Mouse (Mus musculus) intestine, postnatal 0 days (tissue): Measurements from ENCODE around the gene B4galnt1. TPM values are rescaled to one million over a fixed set of nuclear protein-coding genes. Genes with fewer than 3 reads are reported as not detected.
A peak's percentile ranks its signal among the peaks of the same experiment; 100 is the strongest.
"Not testable (repeated sequence)": the region's sequence is repeated elsewhere in the genome, so short reads cannot be mapped to it uniquely, and the experiment has no call there.

Experiments
- ATAC-seq: fragments of 200-750 bp; cut with Nextera tagmentation; 2 replicates; pipeline ENCODE4 v1.8.0; 2017; ENCODE audit warnings: mild to moderate bottlenecking, moderate TSS enrichment, moderate library complexity
- H3K27ac ChIP-seq: fragments of 300-500 bp; sonication (generic); 2 replicates; pipeline ENCODE4 v1.5.1; 2014; ENCODE audit warnings: mild to moderate bottlenecking, low read depth, low read length, moderate library complexity
- H3K27me3 ChIP-seq: fragments of 300-500 bp; sonication (generic); replicated peaks from 2 replicates; pipeline ENCODE4 v1.6.1; 2014; ENCODE audit warnings: low read length, mixed read lengths; ENCODE audit not compliant: control insufficient read depth, insufficient read depth
- H3K36me3 ChIP-seq: fragments of 300-500 bp; sonication (generic); 2 replicates; pipeline ENCODE4 v1.6.1; 2014; ENCODE audit warnings: mild to moderate bottlenecking, moderate library complexity; ENCODE audit not compliant: control insufficient read depth, insufficient read depth
- H3K4me1 ChIP-seq: fragments of 300-500 bp; sonication (generic); replicated peaks from 2 replicates; pipeline ENCODE4 v1.6.1; 2014; ENCODE audit warnings: antibody characterized with exemption, low read length, mixed read lengths; ENCODE audit not compliant: control insufficient read depth, insufficient read depth
- H3K4me2 ChIP-seq: fragments of 300-500 bp; sonication (generic); replicated peaks from 2 replicates; pipeline ENCODE4 v1.6.1; 2014; ENCODE audit warnings: low read depth, mild to moderate bottlenecking, moderate library complexity
- H3K4me3 ChIP-seq: fragments of 300-500 bp; sonication (generic); 2 replicates; pipeline ENCODE4 v1.5.1; 2014; ENCODE audit warnings: low read depth, low read length
- H3K9ac ChIP-seq: fragments of 300-500 bp; sonication (generic); 2 replicates; pipeline ENCODE4 v1.6.1; 2014; ENCODE audit warnings: mild to moderate bottlenecking, low read depth, low read length
- H3K9me3 ChIP-seq: fragments of 300-500 bp; sonication (generic); 2 replicates; pipeline ENCODE4 v1.6.1; 2016; ENCODE audit warnings: mixed run types; ENCODE audit not compliant: control insufficient read depth
- CTCF ChIP-seq: sonication (generic); IDR thresholded peaks from 2 replicates; pipeline ENCODE4 v1.5.1; 2016; ENCODE audit warnings: low read depth, mild to moderate bottlenecking, control low read depth, antibody characterized with exemption, moderate library complexity
- WGBS: fragments of 180-500 bp; shearing (Covaris S2); extraction: QIAGEN DNeasy Blood & Tissue Kit; methylation state at CpG from one replicate; pipeline ENCODE4 v1.1.7; 2014; 5-methylcytosine and 5-hydroxymethylcytosine counted together
- polyA plus RNA-seq: library from polyadenylated mRNA; unstranded; fragments of >200 nt; fragmentation: Nextera tagmentation; extraction: Ambion mirVana; gene quantifications from 2 replicates; pipeline ENCODE4 v1.2.1, GENCODE M21; 2015

B4galnt1 gene
- polyA plus RNA-seq, 1 experiment from 2014 or later: 34.1 TPM

DNA sequence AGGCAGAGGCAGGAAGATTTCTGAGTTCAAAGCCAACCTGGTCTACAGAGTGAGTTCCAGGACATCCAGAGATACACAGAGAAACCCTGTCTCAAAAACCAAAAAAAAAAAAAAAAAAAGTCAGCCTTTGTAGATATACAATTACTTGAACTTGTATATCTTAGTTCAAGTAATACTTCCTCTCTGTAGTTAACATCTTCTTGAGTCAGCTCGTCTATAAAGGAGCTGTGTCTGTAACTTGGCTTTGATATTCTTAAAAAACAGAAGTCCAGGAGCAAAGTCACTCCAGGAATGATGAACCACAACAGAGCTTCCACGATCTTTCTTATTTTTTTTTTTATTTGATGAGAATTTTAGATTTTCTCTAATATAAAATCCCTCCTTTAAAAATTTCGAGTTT is 4.3 kb upstream of the B4galnt1 start:
- no peak overlapping the region for H3K9ac ChIP-seq
- peaks cover 5% of the 10 kb centered on the region; the same call in 1 of the 2 replicates for H3K27me3 ChIP-seq
- 72% methylated on average over 3 of the region's 3 CpGs for WGBS
- H3K4me2 ChIP-seq: no peak overlapping the region
- H3K9me3 ChIP-seq: no peaks in the 10 kb centered on the region
- no peak overlapping the region for H3K27ac ChIP-seq
- TF ChIP-seq CTCF: no peak
- H3K4me3 ChIP-seq: no peak overlapping the region
- H3K36me3 ChIP-seq: no peaks in the 10 kb centered on the region
- no peaks in the 10 kb centered on the region; the same call in 1 of the 2 replicates for H3K4me1 ChIP-seq
- no peak for ATAC-seq

DNA sequence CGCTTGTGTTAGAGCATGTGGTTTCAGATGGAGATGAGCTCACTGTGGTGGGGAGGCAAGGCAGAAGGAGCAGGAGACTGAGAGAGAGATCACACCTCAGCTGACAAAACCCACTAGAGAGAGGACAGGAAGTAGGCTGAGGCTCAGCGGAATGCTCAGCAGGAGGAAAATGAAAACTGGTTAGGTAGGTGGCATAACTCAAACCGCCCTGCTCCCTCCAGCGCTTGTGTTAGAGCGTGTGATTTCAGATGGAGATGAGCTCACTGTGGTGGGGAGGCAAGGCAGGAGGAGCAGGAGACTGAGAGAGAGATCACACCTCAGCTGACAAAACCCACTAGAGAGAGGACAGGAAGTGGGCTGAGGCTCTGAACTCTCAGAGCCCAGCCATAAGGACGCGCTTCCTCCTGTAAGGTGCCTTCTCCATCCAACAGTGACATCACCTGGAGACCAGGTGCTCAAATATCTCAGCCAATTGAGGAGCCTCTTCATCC is 2.2 kb upstream of the B4galnt1 start:
- H3K9ac ChIP-seq, H3K9me3 ChIP-seq, ATAC-seq, H3K4me3 ChIP-seq, H3K4me1 ChIP-seq, H3K36me3 ChIP-seq, H3K27ac ChIP-seq, H3K4me2 ChIP-seq: not testable (repeated sequence)
- WGBS: 49% methylated on average over 7 of the region's 7 CpGs
- H3K27me3 ChIP-seq: peaks cover 16% of the 10 kb centered on the region; the same call in 1 of the 2 replicates

DNA sequence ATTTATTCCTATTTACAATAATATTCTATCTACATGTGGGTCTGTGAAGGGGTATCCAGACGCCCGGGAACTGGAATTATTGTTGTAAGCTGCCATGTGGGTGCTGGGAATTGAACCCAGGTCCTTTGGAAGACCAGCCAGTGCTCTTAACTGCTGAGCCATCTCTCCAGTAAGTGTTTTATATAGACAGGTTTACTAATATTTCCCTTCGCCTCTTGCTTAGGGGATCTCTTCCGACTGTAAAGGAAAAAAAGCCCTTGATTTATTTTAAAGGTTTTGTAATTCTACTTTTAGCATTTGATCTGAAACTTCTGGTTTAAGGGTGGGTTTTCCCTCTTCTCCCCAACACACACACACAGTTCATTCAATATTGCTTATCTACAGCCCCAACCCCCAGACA is 835 bp upstream of the B4galnt1 start:
- no peak for TF ChIP-seq CTCF
- no peak overlapping the region for H3K27ac ChIP-seq
- no peaks in the 10 kb centered on the region for H3K9me3 ChIP-seq
- peaks cover 16% of the 10 kb centered on the region; the same call in 1 of the 2 replicates for H3K27me3 ChIP-seq
- ATAC-seq: no peak
- 91% methylated on average over 4 of the region's 4 CpGs for WGBS
- no peak overlapping the region for H3K9ac ChIP-seq
- no peaks in the 10 kb centered on the region; the same call in 1 of the 2 replicates for H3K4me1 ChIP-seq
- H3K36me3 ChIP-seq: no peaks in the 10 kb centered on the region
- H3K4me2 ChIP-seq: peak overlapping the region; percentile 98; the same call in 1 of the 2 replicates
- no peak overlapping the region for H3K4me3 ChIP-seq

DNA sequence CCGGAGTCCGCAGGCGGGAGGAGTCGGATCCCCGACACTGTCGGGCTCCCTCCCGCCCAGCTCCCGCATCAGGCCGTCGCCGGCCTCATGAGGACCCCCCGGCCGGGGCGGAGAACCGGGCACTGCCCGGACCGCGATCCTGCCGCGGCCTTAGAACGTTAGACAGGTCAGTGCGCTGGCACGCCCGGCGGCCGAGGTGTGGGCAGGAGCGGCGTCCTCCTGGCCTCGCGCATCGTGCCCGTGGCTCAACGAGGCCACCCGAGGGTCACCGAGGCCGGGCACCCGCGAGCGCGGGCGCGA is 279 bp downstream of the B4galnt1 start:
- Histone ChIP-seq H3K4me1 (no peaks in the 10 kb centered on the region; the same call in 1 of the 2 replicates), H3K4me2 (peak overlapping the region; percentile 98), H3K4me3 (peak overlapping the region; percentile 57), H3K9me3 (no peaks in the 10 kb centered on the region), H3K27ac (peak overlapping the region; percentile 84), H3K36me3 (peaks cover 3% of the 10 kb centered on the region; the same call in 1 of the 2 replicates), H3K27me3 (peaks cover 22% of the 10 kb centered on the region), H3K9ac (peak overlapping the region; percentile 60)
- ATAC-seq: peak; percentile 37
- WGBS: 1% methylated on average over 36 of the region's 42 CpGs
- no peak for TF ChIP-seq CTCF

DNA sequence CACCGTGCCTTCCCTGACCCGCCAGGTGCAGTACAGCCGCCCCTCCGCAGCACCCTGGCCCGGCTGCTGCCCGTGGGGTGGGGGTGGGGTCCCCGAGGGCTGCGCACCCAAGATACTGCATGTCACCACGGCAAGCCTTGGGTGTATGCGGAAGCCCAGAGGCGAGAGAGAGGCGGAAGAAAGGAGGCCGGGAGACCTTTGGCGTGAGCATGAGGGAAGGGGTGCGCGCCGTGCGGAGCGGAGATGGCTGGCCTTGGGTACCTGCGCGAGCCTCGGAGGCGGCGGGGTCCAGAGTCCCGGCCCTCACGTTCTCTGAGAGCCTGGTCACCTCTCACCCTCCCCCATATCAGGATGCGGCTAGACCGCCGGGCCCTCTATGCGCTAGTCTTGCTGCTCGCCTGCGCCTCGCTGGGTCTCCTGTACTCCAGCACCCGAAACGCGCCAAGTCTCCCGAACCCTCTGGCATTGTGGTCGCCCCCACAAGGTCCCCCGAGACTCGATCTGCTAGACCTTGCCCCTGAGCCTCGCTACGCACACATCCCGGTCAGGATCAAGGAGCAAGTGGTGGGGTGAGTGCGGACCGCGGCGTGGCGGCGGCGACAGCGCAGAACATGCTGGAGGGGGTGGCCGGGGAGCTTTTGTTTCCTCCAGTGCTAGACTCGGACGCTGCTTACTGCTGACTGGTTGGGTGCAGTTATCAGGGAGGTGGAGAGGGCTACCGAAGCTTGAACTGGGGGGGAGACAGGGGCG is 804 bp downstream of the B4galnt1 start:
- TF ChIP-seq CTCF: no peak
- under 1% methylated on average over 48 of the region's 56 CpGs for WGBS
- H3K36me3 ChIP-seq: peaks cover 3% of the 10 kb centered on the region; the same call in 1 of the 2 replicates
- peak overlapping the region; percentile 98 for H3K4me2 ChIP-seq
- H3K4me3 ChIP-seq: peak overlapping the region; percentile 57
- H3K9ac ChIP-seq: peak overlapping the region; percentile 60
- H3K27me3 ChIP-seq: peaks cover 22% of the 10 kb centered on the region
- peak overlapping the region; percentile 84 for H3K27ac ChIP-seq
- peaks cover 2% of the 10 kb centered on the region; the same call in 1 of the 2 replicates for H3K4me1 ChIP-seq
- H3K9me3 ChIP-seq: no peaks in the 10 kb centered on the region
- ATAC-seq: peak; percentile 60

DNA sequence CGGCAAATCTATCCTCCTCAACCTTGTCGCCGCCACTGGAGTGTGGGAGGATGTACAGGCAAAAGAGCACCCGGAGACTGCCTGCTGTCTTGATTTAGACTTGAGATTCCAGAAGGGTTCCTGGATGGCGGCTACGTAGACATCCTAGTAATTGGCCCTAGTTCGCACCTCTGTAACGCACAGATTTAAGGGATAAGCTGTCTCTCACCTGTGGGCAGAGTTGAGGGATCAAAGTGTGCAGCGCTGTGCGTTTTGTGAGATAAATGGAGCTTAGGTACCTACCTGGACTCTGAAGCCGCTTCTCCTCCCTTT is 1.3 kb downstream of the B4galnt1 start:
- Histone ChIP-seq H3K9ac (peak overlapping the region; percentile 60), H3K4me3 (peak overlapping the region; percentile 57), H3K27me3 (peaks cover 22% of the 10 kb centered on the region), H3K4me1 (peaks cover 3% of the 10 kb centered on the region; the same call in 1 of the 2 replicates), H3K27ac (peak overlapping the region; percentile 84; the same call in 1 of the 2 replicates), H3K9me3 (no peaks in the 10 kb centered on the region), H3K36me3 (peaks cover 3% of the 10 kb centered on the region; the same call in 1 of the 2 replicates), H3K4me2 (peak overlapping the region; percentile 98)
- WGBS: 4% methylated on average over 11 of the region's 11 CpGs
- ATAC-seq: 0 out of 2 replicates have a peak, but pooled peaks have one; percentile 1
- peak; percentile 22 for TF ChIP-seq CTCF
